Mouse (Mus musculus) forebrain, embryonic 14.5 days (tissue): ENCODE data around the gene Maml3. TPM values are rescaled to one million over a fixed set of nuclear protein-coding genes. Genes with fewer than 3 reads are reported as not detected.

Source experiments
- ATAC-seq: fragments of 200-750 bp; cut with Nextera tagmentation; 2 replicates; pipeline ENCODE4 v1.8.0; 2017; ENCODE audit warnings: mild to moderate bottlenecking, moderate library complexity
- DNase-seq: peaks from one replicate; pipeline ENCODE4 v3.0.0-alpha.2; 2015; ENCODE audit warnings: low spot score
- H3K27ac ChIP-seq: fragments of 300-500 bp; sonication (generic); 2 replicates; pipeline ENCODE4 v1.5.1; 2014; ENCODE audit warnings: low read depth, mild to moderate bottlenecking, control low read depth, low read length, moderate library complexity
- H3K27me3 ChIP-seq: fragments of 300-500 bp; sonication (generic); replicated peaks from 2 replicates; pipeline ENCODE4 v1.6.1; 2014; ENCODE audit warnings: low read length, control low read depth, mixed read lengths; ENCODE audit not compliant: control insufficient read depth, insufficient read depth
- H3K36me3 ChIP-seq: fragments of 300-500 bp; sonication (generic); 2 replicates; pipeline ENCODE4 v1.6.1; 2014; ENCODE audit warnings: low read length, control low read depth; ENCODE audit not compliant: control insufficient read depth, insufficient read depth
- H3K4me1 ChIP-seq: fragments of 300-500 bp; sonication (generic); 2 replicates; pipeline ENCODE4 v1.6.1; 2014; ENCODE audit warnings: antibody characterized with exemption, low read length, control low read depth; ENCODE audit not compliant: control insufficient read depth, insufficient read depth
- H3K4me2 ChIP-seq: fragments of 300-500 bp; sonication (generic); 2 replicates; pipeline ENCODE4 v1.6.1; 2014; ENCODE audit warnings: mild to moderate bottlenecking, control low read depth, low read length
- H3K4me3 ChIP-seq: fragments of 300-500 bp; sonication (generic); 2 replicates; pipeline ENCODE4 v1.5.1; 2014; ENCODE audit warnings: low read depth, low read length, control low read depth
- H3K9ac ChIP-seq: fragments of 300-500 bp; sonication (generic); 2 replicates; pipeline ENCODE4 v1.6.1; 2014; ENCODE audit warnings: mild to moderate bottlenecking, low read length, control low read depth, moderate library complexity
- H3K9me3 ChIP-seq: fragments of 300-500 bp; sonication (generic); replicated peaks from 2 replicates; pipeline ENCODE4 v1.6.1; 2016; ENCODE audit warnings: low read length, control low read depth, mixed read lengths; ENCODE audit not compliant: control insufficient read depth
- WGBS: fragments of 180-500 bp; shearing (Covaris S2); extraction: QIAGEN DNeasy Blood & Tissue Kit; methylation state at CpG from one replicate; pipeline ENCODE4 v1.1.7; 2014; 5-methylcytosine and 5-hydroxymethylcytosine counted together
- polyA plus RNA-seq: library from polyadenylated mRNA; unstranded; fragments of >200 nt; fragmentation: Nextera tagmentation; extraction: Ambion mirVana; gene quantifications from 2 replicates; pipeline ENCODE4 v1.2.1, GENCODE M21; 2014

Gene Maml3
- polyA plus RNA-seq, 1 experiment from 2014 or later = 4.2 TPM

DNA sequence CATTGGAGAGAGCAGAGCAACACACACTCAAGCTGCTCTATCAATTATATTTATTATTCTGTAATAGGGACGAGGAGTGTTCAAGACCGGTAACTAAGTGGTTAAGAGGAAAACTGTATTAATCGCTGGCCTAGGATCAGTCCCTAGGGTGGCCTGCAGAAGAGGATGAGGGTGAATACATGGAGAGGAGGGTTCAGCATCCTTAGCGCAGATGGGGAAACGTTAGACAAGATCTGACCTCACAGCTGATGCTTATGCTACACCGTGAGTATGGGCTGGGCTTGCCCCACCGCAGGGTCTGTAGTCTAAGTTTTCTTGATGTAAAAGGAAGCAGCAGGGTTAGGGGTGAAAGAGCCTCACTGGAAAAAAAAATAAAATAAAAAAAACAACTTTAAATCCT lies 285.8 kb downstream of the Maml3 start:
- DNase-seq (no peak), ATAC-seq (no peak)
- WGBS = 78% methylated on average over 7 of the region's 7 CpGs
- 0 out of 2 replicates have a peak overlapping the region, but pooled peaks have one; percentile 2 for H3K27ac ChIP-seq
- H3K9ac ChIP-seq = no peak overlapping the region
- H3K4me2 ChIP-seq = no peak overlapping the region
- no peak overlapping the region for H3K4me3 ChIP-seq
- no peaks in the 10 kb centered on the region for H3K36me3 ChIP-seq
- H3K9me3 ChIP-seq = no peaks in the 10 kb centered on the region
- H3K4me1 ChIP-seq = peaks cover 13% of the 10 kb centered on the region
- no peaks in the 10 kb centered on the region for H3K27me3 ChIP-seq

DNA sequence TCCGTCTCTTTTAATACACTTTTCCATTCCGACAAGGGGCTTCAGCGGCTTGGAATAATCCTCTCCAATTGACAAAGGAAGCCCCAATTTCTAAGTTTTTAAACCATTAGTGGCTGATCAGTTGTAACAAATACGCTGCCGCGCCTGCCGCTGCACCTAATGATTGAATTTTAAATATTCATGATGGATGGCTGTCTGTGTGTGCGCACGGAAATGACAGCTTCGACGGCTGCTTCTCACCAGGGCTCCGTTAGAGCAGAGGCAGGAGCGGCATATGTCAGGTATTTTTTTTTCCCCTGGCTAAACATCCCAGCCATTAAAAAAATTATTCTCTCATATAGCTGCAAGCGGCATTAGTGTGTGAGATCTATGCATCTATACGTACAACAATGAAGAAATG lies 287.0 kb downstream of the Maml3 start:
- peak overlapping the region; percentile 33 for H3K4me2 ChIP-seq
- no peak for DNase-seq
- H3K36me3 ChIP-seq = no peaks in the 10 kb centered on the region
- peak; percentile 60 for ATAC-seq
- H3K9ac ChIP-seq = peak overlapping the region; percentile 37
- peaks cover 13% of the 10 kb centered on the region for H3K4me1 ChIP-seq
- WGBS = 8% methylated on average over 15 of the region's 15 CpGs
- H3K27me3 ChIP-seq = no peaks in the 10 kb centered on the region
- H3K27ac ChIP-seq = 0 out of 2 replicates have a peak overlapping the region, but pooled peaks have one; percentile 11
- no peaks in the 10 kb centered on the region for H3K9me3 ChIP-seq
- H3K4me3 ChIP-seq = no peak overlapping the region

DNA sequence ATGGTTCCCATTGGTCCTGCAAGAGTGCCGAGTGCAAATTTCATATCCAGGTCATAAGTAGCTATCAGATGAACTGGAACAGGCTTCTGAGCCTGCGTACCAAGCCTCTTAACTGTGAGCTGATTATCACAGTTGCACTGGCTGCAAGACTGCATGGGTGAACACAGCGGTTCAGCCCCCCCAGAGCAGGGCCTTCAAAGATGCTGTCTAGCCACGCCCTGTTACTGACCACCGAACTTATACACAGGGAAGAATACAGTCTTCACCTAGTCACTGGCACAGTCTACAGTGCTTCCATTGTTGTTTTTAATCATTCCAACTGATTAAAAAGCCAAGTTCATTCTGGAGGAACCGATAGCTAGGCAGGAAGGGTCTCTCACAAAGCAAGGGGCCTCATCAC lies 287.5 kb downstream of the Maml3 start:
- Histone ChIP-seq H3K4me1 (peaks cover 13% of the 10 kb centered on the region), H3K36me3 (no peaks in the 10 kb centered on the region), H3K27ac (no peak overlapping the region; the same call in 1 of the 2 replicates), H3K9me3 (no peaks in the 10 kb centered on the region), H3K27me3 (no peaks in the 10 kb centered on the region), H3K4me2 (peak overlapping the region; percentile 33), H3K9ac (peak overlapping the region; percentile 37; the same call in 1 of the 2 replicates), H3K4me3 (no peak overlapping the region)
- ATAC-seq (peak; percentile 69), DNase-seq (no peak)
- 49% methylated on average over 6 of the region's 6 CpGs for WGBS

DNA sequence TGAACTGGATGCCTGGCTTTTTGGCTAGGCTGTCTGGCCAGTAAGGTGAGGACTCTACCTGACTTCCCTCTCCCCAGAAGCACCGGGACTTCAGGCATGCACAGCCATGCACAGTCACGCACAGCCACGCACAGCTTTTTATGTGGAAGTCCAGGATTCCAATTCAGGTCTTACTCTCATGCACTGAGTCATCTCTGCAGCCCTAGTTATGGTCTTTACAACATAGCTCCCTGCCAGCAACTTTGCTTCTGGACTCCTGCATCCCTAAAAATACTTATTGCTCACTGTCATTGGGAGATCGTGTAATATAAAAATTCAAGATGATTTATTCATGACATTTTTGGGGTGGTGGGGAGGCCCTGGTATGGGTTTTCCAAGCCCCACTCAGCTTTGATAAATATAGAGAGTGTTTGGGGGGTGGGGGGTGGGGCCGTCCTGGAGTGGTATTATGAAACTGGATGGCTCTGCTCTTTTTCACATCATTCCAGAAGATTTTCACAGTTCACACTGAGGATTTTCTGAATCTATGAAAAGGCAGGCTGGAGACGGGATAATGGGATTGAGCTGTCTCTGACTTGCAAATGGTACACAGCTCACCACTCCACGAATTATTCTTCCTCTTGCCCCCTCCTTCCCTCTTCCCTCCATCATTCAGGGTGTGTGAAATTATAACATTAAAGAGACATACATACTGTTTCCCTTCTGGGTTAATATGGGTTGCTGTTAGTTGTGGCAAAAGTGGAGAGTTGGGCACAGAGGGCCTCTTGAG lies 288.2 kb downstream of the Maml3 start:
- Histone ChIP-seq H3K36me3 (no peaks in the 10 kb centered on the region), H3K27ac (no peak overlapping the region)

DNA sequence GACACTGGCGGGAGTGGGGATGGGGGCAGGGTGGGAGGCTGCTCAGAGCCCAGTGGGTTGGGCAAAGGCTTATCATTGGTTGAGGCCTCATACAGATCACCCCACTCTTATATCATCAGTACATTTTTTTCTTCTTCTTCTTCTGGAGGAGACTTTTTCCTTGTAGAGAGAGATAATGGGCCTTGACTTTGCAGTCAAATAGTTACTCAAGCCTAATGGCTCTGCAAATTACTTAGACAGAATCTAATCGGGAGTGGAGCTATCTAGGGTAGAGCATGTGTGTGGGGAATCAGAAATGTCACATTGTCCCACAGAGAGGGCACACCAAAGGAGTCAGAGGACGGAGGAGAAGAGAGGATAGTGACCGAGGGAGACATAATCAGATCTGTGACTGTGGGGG lies 290.8 kb downstream of the Maml3 start:
- no peak overlapping the region for H3K9ac ChIP-seq
- H3K4me3 ChIP-seq = no peak overlapping the region
- H3K9me3 ChIP-seq = no peaks in the 10 kb centered on the region
- H3K4me2 ChIP-seq = no peak overlapping the region
- H3K27ac ChIP-seq = no peak overlapping the region
- ATAC-seq (no peak), DNase-seq (no peak)
- WGBS = 85% methylated on average over 4 of the region's 4 CpGs
- H3K36me3 ChIP-seq = no peaks in the 10 kb centered on the region
- no peaks in the 10 kb centered on the region for H3K27me3 ChIP-seq
- H3K4me1 ChIP-seq = peaks cover 25% of the 10 kb centered on the region

More for the DNA sequence above, 288.2 kb downstream of the Maml3 start:
- Histone ChIP-seq H3K4me2 (no peak overlapping the region), H3K9me3 (no peaks in the 10 kb centered on the region), H3K4me3 (no peak overlapping the region), H3K9ac (no peak overlapping the region), H3K4me1 (peaks cover 13% of the 10 kb centered on the region), H3K27me3 (no peaks in the 10 kb centered on the region)
- DNase-seq = no peak
- WGBS = 73% methylated on average over 7 of the region's 7 CpGs
- peak; percentile 18; the same call in 1 of the 2 replicates for ATAC-seq

DNA sequence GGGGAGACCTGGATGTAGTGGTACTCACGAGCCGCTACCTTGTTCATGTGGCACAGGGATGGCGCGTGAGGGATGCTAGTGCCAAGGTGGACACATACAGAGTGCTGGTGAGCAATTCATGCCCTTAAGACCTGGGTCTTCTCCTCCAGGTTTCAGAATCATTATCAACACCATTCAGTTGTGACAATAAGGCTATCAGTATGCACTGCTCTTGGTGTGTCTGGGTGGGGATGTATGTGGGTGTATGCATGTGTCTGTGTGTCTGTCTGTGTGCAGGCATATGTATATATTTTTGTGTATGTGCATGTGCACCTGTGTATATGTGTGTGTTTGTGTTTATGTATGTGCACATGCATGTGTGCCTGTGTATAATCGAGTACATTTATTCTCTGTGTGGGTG lies 291.7 kb downstream of the Maml3 start:
- Histone ChIP-seq H3K4me3 (no peak overlapping the region), H3K9ac (no peak overlapping the region), H3K27me3 (no peaks in the 10 kb centered on the region), H3K4me1 (peaks cover 24% of the 10 kb centered on the region), H3K36me3 (no peaks in the 10 kb centered on the region), H3K27ac (no peak overlapping the region), H3K4me2 (no peak overlapping the region), H3K9me3 (no peaks in the 10 kb centered on the region)
- WGBS = 96% methylated on average over 5 of the region's 5 CpGs
- ATAC-seq (no peak), DNase-seq (no peak)

DNA sequence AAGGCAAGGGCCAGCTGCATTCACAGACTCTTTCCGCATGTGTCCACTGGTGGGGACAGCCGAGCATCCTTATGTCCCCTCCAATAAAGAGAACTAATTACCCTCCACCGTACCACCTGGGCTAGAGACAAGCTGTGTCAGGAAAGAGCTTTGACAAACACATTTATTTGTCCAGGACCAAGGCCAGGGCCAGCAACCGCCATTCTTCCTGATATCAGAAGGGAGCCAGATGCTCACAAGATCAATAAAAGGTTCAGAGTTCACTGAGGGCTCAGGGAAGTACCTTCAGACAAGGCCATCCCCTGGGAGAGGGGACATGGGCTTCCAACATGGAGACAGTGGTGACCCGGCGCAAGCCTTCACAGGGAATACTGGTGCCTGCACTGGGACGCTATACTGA lies 294.1 kb downstream of the Maml3 start:
- Histone ChIP-seq H3K27ac (no peak overlapping the region; the same call in 1 of the 2 replicates), H3K4me2 (no peak overlapping the region), H3K27me3 (no peaks in the 10 kb centered on the region), H3K36me3 (no peaks in the 10 kb centered on the region), H3K4me1 (peaks cover 20% of the 10 kb centered on the region), H3K4me3 (no peak overlapping the region), H3K9me3 (no peaks in the 10 kb centered on the region), H3K9ac (no peak overlapping the region)
- 70% methylated on average over 7 of the region's 7 CpGs for WGBS
- ATAC-seq (no peak), DNase-seq (no peak)

DNA sequence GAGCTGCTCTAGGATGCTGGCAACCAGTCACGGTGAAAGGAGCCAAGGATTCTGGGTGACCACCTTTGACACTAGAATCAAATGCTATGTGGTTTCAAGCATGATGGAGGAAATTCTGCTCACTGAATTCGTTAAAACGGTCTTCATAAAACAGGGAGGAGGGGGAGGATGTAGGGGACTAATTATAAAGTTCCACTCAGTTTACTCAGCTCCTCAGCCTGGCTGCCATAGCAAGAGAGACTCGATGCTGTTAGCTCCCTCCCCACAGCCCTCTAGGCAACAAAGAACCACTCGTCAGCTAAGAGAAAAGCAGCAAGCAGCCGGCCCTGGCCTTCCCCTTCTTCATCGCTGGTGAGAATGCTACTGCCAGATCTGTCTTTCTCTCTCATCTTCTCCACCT lies 295.1 kb downstream of the Maml3 start:
- no peaks in the 10 kb centered on the region for H3K9me3 ChIP-seq
- no peaks in the 10 kb centered on the region for H3K36me3 ChIP-seq
- no peak overlapping the region for H3K9ac ChIP-seq
- ATAC-seq = no peak
- H3K27me3 ChIP-seq = no peaks in the 10 kb centered on the region
- no peak overlapping the region for H3K4me3 ChIP-seq
- 0 out of 2 replicates have a peak overlapping the region, but pooled peaks have one; percentile 15 for H3K27ac ChIP-seq
- 11% methylated on average over 7 of the region's 7 CpGs for WGBS
- H3K4me1 ChIP-seq = peaks cover 28% of the 10 kb centered on the region
- H3K4me2 ChIP-seq = no peak overlapping the region
- DNase-seq = peak; percentile 54
